Mouse (Mus musculus) erythroblast, embryonic 14.5 days (primary cell): ENCODE measurements around the gene Rpap3.

Experiments
- GATA1 ChIP-seq: IDR thresholded peaks from 2 replicates; pipeline ENCODE4 v1.6.1; 2012; ENCODE audit warnings: low read length, inconsistent platforms, mixed read lengths
- TAL1 ChIP-seq: IDR thresholded peaks from 3 replicates; pipeline ENCODE4 v1.6.1; 2012; ENCODE audit warnings: low read length, inconsistent platforms, mixed read lengths

GRCm38 (mm10) chr15:97740283-97740732 lies 34.7 kb upstream of the Rpap3 start:
- no peak for TF ChIP-seq GATA1
- TF ChIP-seq TAL1 = no peak
